Mouse (Mus musculus) olfactory bulb, adult 2 months (tissue): ENCODE results near the gene Hrc. TPM values are rescaled to one million over a fixed set of nuclear protein-coding genes. Genes with fewer than 3 reads are reported as not detected.

Experiments
- H3K27ac ChIP-seq: fragments of 200-500 bp; 2 replicates; pipeline ENCODE4 v1.5.1; 2012; ENCODE audit warnings: low read depth, low read length; ENCODE audit not compliant: insufficient read depth
- H3K4me1 ChIP-seq: fragments of 200-500 bp; 2 replicates; pipeline ENCODE4 v1.6.1; 2012; ENCODE audit warnings: low read length; ENCODE audit not compliant: control insufficient read depth, insufficient read depth
- H3K4me3 ChIP-seq: fragments of 200-500 bp; 2 replicates; pipeline ENCODE4 v1.5.1; 2012; ENCODE audit warnings: mild to moderate bottlenecking, low read depth, low read length, moderate library complexity; ENCODE audit not compliant: insufficient read depth
- CTCF ChIP-seq: fragments of 200-500 bp; IDR thresholded peaks from 2 replicates; pipeline ENCODE4 v1.5.1; 2012; ENCODE audit warnings: low read depth, mild to moderate bottlenecking, low read length, moderate library complexity; ENCODE audit not compliant: insufficient read depth
- POLR2A ChIP-seq: fragments of 200-500 bp; IDR thresholded peaks from 2 replicates; pipeline ENCODE4 v1.6.1; 2012; ENCODE audit warnings: mild to moderate bottlenecking, low read depth, low read length, moderate library complexity; ENCODE audit not compliant: insufficient read depth
- WGBS: fragments of 180-500 bp; shearing (Covaris S2); methylation state at CpG from one replicate; pipeline ENCODE4 v1.1.7; 2018; 5-methylcytosine and 5-hydroxymethylcytosine counted together
- polyA plus RNA-seq: library from polyadenylated mRNA; stranded (reverse); fragments of >200 nt; gene quantifications from 2 replicates; pipeline ENCODE4 v1.2.4, GENCODE M21; 2012; ENCODE audit warnings: low replicate concordance; ENCODE audit not compliant: missing spikeins, insufficient read depth, insufficient read length

Gene Hrc
- polyA plus RNA-seq, 1 experiment = not detected

DNA sequence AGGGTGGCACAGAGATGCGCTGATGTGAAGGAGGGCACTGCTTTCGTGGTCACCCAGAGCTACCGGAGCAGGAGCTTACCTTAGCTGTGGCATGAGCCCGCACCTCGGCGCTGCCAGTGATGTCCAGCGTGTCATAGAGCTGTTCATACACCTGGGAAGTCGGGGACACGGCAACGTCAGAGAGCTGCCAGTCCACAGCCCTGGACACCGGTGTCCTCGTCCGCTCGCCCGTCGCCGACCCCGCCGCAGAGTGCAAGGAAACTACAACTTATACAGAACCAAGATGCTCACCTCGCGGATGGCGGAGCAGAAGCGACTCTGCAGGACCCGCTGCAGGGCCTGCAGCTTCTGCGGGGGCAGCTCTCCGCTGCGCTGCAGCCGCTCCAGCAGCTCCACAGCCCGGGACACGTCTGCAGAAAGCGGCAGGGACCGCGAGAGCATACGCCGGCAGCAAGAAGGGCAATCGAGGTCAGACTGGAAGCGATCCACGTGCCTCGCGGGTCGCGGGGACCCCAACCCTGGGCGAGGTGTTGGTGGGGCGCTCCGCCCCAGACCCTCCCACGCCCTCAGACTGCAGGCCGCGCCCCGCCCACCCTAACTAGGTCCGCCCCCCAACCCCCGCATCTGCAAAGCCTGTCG, 34.9 kb downstream of the Hrc start:
- peak overlapping the region; percentile 66 for H3K4me3 ChIP-seq
- TF ChIP-seq CTCF (no peak), POLR2A (no peak; the same call in 1 of the 2 replicates)
- 7% methylated on average over 52 of the region's 52 CpGs for WGBS
- no peak overlapping the region for H3K27ac ChIP-seq
- peaks cover 30% of the 10 kb centered on the region for H3K4me1 ChIP-seq

DNA sequence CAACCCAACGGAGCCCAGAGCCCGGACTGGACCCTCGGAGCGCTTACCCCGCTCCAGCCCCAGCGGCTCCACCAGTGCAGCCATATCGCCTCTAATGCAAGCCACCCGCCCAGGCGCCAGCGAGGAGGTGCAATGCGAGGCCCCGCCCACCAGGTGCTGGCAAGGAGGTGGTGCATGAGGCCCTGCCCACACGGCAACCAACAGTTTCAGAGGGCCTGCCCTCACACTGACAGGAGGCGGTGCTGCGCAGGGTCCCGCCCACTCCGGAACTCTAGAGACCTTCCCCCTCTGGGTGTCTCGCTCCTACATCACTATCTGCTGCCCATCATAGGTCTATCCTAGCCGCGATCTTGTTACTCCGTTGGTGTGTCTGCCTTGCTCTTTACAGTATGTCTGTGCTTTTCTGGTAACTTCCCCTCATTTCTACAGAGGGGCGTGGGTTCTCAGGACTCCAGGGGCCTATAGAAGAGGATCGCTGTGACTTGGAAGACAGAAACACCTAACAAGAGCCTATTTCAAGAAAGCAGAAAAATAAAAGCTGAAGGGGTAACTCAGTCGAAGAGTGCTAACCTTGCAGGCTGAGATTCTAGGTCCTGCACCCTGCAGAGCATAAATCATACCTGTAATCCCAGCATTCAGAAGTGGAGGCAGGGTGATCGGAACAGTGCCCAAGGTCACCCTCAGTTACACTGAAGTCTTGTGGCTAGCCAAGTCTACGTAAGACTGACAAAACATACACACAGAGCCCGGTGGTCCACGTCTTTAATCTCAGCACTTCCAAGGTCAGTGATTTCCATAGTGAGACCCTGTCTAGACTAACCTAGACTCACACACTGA, 35.6 kb downstream of the Hrc start, which contains the start of gene Lin7b:
Gene Lin7b (minus strand): TSS at position 109 of the 837 bp plus-strand sequence.
- TF ChIP-seq POLR2A = no peak
- TF ChIP-seq CTCF = no peak
- WGBS = 11% methylated on average over 28 of the region's 28 CpGs
- no peak within 1 kb of the TSS for H3K27ac ChIP-seq
- peak within 1 kb of the TSS; percentile 66 for H3K4me3 ChIP-seq
- H3K4me1 ChIP-seq = peaks cover 29% of the 10 kb centered on the region

DNA sequence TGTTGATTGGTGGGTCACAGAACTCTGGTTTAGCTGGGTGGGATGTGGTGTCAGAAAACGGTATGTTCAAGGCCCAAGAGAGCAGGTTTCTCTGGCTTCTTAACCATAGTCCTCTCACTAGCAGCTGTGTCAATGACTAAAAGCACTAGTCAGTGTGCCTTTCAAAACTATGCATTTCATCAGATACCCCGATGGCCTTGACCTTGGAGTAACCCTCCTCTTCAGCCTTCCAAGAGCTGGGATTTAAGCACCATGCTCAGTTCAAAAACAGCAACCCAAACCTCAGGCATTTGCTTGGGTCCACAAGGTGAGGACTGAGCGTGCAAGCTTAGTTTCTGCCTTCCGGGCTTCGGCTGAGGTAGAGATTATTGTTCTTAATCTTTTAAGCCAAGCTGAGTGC, 37.3 kb downstream of the Hrc start:
- TF ChIP-seq POLR2A (no peak), CTCF (no peak)
- no peak overlapping the region for H3K4me3 ChIP-seq
- peaks cover 25% of the 10 kb centered on the region for H3K4me1 ChIP-seq
- no peak overlapping the region for H3K27ac ChIP-seq
- 87% methylated on average over 5 of the region's 5 CpGs for WGBS

DNA sequence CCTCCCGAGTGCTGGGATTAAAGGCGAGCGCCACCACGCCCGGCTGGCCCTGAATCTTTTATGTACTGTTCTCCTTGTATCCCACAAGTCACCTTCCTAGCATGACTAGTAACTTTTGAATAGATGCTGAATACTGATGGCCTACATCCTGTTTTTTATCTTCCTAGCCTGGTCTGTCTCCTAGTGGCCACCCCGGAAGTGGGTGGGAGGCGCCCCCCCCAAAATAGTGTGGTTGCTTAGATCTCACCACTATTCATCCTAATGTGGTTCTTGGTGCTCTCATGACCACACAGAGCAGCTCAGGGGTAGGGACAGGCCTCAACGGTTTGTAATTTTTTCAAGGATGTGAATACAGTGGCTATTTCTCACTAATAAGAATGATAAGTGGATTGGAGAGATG, 39.5 kb downstream of the Hrc start:
- 93% methylated on average over 8 of the region's 8 CpGs for WGBS
- no peak overlapping the region for H3K27ac ChIP-seq
- no peak overlapping the region for H3K4me3 ChIP-seq
- H3K4me1 ChIP-seq = peaks cover 10% of the 10 kb centered on the region
- no peak for TF ChIP-seq CTCF
- no peak for TF ChIP-seq POLR2A

DNA sequence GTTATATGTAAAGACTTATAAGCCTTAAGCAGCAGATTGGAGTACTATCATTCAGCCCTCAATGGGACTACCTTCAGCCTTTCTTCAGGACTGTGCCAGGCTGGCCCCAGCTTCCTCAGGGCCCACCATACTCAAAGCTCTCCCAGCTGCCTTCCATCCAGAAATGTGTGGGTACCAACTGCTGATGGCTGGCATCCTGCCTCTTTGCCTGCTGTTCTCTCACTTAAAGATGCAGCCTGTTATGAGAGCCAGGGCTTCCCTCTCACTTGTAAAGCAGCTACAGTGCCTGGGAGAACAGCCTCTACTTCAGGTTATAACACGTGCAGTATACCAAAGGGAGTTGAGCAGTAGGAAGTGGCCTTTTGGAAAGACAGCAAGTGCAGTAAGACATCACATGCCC, 41.0 kb downstream of the Hrc start:
- Histone ChIP-seq H3K4me1 (no peaks in the 10 kb centered on the region), H3K4me3 (no peak overlapping the region), H3K27ac (no peak overlapping the region)
- 67% methylated on average over 1 of the region's 1 CpGs for WGBS
- TF ChIP-seq CTCF (no peak), POLR2A (no peak)

DNA sequence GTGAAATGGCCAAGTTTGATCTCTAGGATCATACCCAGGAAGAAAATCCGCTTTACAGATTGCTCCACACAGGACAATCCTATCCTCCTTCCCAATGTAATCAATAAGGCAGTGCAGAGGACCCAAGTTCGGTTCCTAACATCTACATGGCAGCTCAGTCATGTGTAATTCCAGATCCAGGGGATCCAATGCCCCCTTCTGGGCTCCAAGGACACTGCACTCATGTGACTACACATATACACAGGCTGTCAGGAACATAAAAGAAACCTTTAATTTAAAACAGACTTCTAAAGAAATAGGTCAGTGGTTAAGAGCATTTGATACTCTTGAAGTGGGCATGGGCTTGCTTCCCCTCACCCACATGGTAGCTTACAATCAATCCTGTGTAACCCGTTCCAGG, 51.0 kb downstream of the Hrc start:
- TF ChIP-seq POLR2A (no peak), CTCF (no peak)
- Histone ChIP-seq H3K4me3 (no peak overlapping the region), H3K27ac (no peak overlapping the region), H3K4me1 (no peaks in the 10 kb centered on the region)
- 89% methylated on average over 3 of the region's 3 CpGs for WGBS

Other genes with a start within 250 kb of the Hrc start
- not detected in 2 replicates for gene Rcn3, start 243.1 kb upstream of the Hrc start, polyA plus RNA-seq
- not detected in 2 replicates for gene Fcgrt, start 231.4 kb upstream of the Hrc start, polyA plus RNA-seq
- gene Rps11, start 210.9 kb upstream of the Hrc start, polyA plus RNA-seq = 657 TPM in 1 of 2 replicates, not detected in the other
- gene Rpl13a, start 206.5 kb upstream of the Hrc start, polyA plus RNA-seq = 1,205 and 1,268 TPM in 2 replicates
- gene Gm45713, start 199.1 kb upstream of the Hrc start, polyA plus RNA-seq = not detected in 2 replicates
- not detected in 2 replicates for gene Flt3l, start 198.9 kb upstream of the Hrc start, polyA plus RNA-seq
- gene Pih1d1, start 181.0 kb upstream of the Hrc start, polyA plus RNA-seq = not detected in 2 replicates
- gene Aldh16a1, start 180.7 kb upstream of the Hrc start, polyA plus RNA-seq = not detected in 2 replicates
- not detected in 2 replicates for gene Slc17a7, start 171.3 kb upstream of the Hrc start, polyA plus RNA-seq
- gene Gfy, start 155.7 kb upstream of the Hrc start, polyA plus RNA-seq = not detected in 2 replicates
- not detected in 2 replicates for gene Pth2, start 154.3 kb upstream of the Hrc start, polyA plus RNA-seq
- not detected in 2 replicates for gene Ccdc155, start 130.4 kb upstream of the Hrc start, polyA plus RNA-seq
- not detected in 2 replicates for gene Dkkl1, start 123.1 kb upstream of the Hrc start, polyA plus RNA-seq
- gene Tead2, start 119.5 kb upstream of the Hrc start, polyA plus RNA-seq = not detected in 2 replicates
- gene Cd37, start 96.2 kb upstream of the Hrc start, polyA plus RNA-seq = not detected in 2 replicates
- not detected in 2 replicates for gene Slc6a16, start 94.2 kb upstream of the Hrc start, polyA plus RNA-seq
- gene Slc6a21, start 57.8 kb upstream of the Hrc start, polyA plus RNA-seq = not detected in 2 replicates
- gene Trpm4, start 1.5 kb upstream of the Hrc start, polyA plus RNA-seq = not detected in 2 replicates
- gene Ppfia3, start 31.7 kb downstream of the Hrc start, polyA plus RNA-seq = not detected in 2 replicates
- not detected in 2 replicates for gene Lin7b, start 35.3 kb downstream of the Hrc start, polyA plus RNA-seq
- gene Snrnp70, start 60.5 kb downstream of the Hrc start, polyA plus RNA-seq = 1,039 and 1,720 TPM in 2 replicates
- not detected in 2 replicates for gene Kcna7, start 70.4 kb downstream of the Hrc start, polyA plus RNA-seq
- not detected in 2 replicates for gene Ntf5, start 78.4 kb downstream of the Hrc start, polyA plus RNA-seq
- not detected in 2 replicates for gene Lhb, start 85.5 kb downstream of the Hrc start, polyA plus RNA-seq
- gene Gys1, start 99.6 kb downstream of the Hrc start, polyA plus RNA-seq = not detected in 2 replicates
- gene Ruvbl2, start 102.8 kb downstream of the Hrc start, polyA plus RNA-seq = not detected in 2 replicates
- 553 and 835 TPM in 2 replicates for gene Ftl1, start 124.6 kb downstream of the Hrc start, polyA plus RNA-seq
- not detected in 2 replicates for gene Bax, start 131.6 kb downstream of the Hrc start, polyA plus RNA-seq
- gene Tulp2, start 146.6 kb downstream of the Hrc start, polyA plus RNA-seq = not detected in 2 replicates
- not detected in 2 replicates for gene Gm45808, start 151.5 kb downstream of the Hrc start, polyA plus RNA-seq
- not detected in 2 replicates for gene Dhdh, start 153.5 kb downstream of the Hrc start, polyA plus RNA-seq
- not detected in 2 replicates for gene Nucb1, start 175.1 kb downstream of the Hrc start, polyA plus RNA-seq
- gene Ppp1r15a, start 191.0 kb downstream of the Hrc start, polyA plus RNA-seq = not detected in 2 replicates
- not detected in 2 replicates for gene Plekha4, start 191.0 kb downstream of the Hrc start, polyA plus RNA-seq
- gene Hsd17b14, start 219.6 kb downstream of the Hrc start, polyA plus RNA-seq = not detected in 2 replicates
- not detected in 2 replicates for gene Bcat2, start 234.9 kb downstream of the Hrc start, polyA plus RNA-seq